Mouse (Mus musculus) CH12.LX (cell line): ENCODE measurements around the gene Col5a3.

Experiments
- CTCF ChIP-seq, 2 experiments: IDR thresholded peaks in 1 of 2; conservative IDR thresholded peaks in 1 of 2; 2 replicates each; pipeline ENCODE4 v1.5.1; 2011 to 2012; ENCODE audit warnings: low read depth in 2 of 2, low read length in 2 of 2, improper control_type of control experiment in 1 of 2, inconsistent platforms in 1 of 2, mild to moderate bottlenecking in 1 of 2, moderate library complexity in 1 of 2
- E2F4 ChIP-seq: IDR thresholded peaks from 2 replicates; pipeline ENCODE4 v1.6.1; 2011; ENCODE audit warnings: low read depth, low read length, improper control_type of control experiment; ENCODE audit not compliant: insufficient replicate concordance
- EP300 ChIP-seq: IDR thresholded peaks from 2 replicates; pipeline ENCODE4 v1.6.1; 2011; ENCODE audit warnings: low read length, improper control_type of control experiment
- KAT2A ChIP-seq: IDR thresholded peaks from 2 replicates; pipeline ENCODE4 v1.6.1; 2012; ENCODE audit warnings: low read length, improper control_type of control experiment, inconsistent platforms; ENCODE audit not compliant: insufficient replicate concordance

DNA sequence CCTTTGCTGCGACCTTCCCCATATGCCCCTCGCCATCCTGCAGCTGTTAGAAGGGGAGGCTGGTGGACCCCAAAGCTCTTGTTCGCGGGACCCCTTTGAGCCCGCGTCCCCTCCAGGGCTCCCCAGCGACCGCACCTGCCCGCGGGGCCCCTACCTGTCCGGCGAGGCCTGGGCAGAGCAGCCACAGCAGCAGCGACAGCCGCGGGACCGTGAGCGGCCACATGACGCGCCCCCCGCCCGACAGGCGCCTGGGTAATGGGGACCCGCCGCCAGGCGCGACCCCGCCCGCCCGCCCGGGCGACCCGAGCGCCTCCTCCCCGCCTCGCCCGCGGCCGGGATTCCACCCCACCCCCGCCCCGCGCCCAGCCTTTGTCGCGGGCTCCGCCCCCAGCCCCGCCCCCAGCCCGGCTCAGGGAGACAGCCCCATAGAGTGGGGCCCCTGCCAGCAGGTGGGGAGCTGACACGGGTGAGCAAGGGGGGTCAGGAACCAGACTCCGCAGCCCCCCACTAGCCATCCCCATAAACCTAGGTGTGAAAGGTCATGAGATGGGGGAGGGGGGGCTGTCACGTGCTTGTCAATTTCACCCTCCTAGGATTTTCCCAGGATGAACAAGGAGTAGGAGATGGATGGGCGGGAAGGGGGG, 68.7 kb downstream of the Col5a3 start, which contains the start of gene Olfm2:
- TF ChIP-seq E2F4 (no peak), CTCF (conservative IDR thresholded peaks at IDR 0.05 in 1 of 2, IDR thresholded peaks at IDR 0.05 in 1 of 2; ENCODE audit: low read depth in 2 of 2, low read length in 2 of 2) (no peak), KAT2A (no peak), EP300 (no peak)
